Mouse (Mus musculus) lung, postnatal 4 days (tissue): ENCODE results near the gene Tmtc4.

ENCODE experiments used
- DNase-seq, 2 experiments: peaks; one replicate each; pipeline ENCODE4 v3.0.0; 2021

The Tmtc4 gene

GRCm38 (mm10) chr14:122901177-122901576, 82.7 kb downstream of the Tmtc4 start:
- no peak for DNase-seq

- DNase-seq: no peak
These were observed 83.2 kb downstream of the Tmtc4 start for GRCm38 (mm10) chr14:122900679-122901078.

- no peak for DNase-seq
These were observed 85.3 kb downstream of the Tmtc4 start for GRCm38 (mm10) chr14:122898550-122898949.

- no peak for DNase-seq
These were observed 87.7 kb downstream of the Tmtc4 start for GRCm38 (mm10) chr14:122896106-122896505.

GRCm38 (mm10) chr14:122891470-122891968, 92.3 kb downstream of the Tmtc4 start:
- no peak for DNase-seq

- DNase-seq: no peak
These were observed 95.4 kb downstream of the Tmtc4 start for GRCm38 (mm10) chr14:122888480-122888872.

GRCm38 (mm10) chr14:122887702-122888479, 95.9 kb downstream of the Tmtc4 start:
- DNase-seq: no peak

GRCm38 (mm10) chr14:122887278-122887677, 96.6 kb downstream of the Tmtc4 start:
- no peak for DNase-seq

- no peak for DNase-seq
These were observed 97.9 kb downstream of the Tmtc4 start for GRCm38 (mm10) chr14:122885893-122886292.

GRCm38 (mm10) chr14:122883821-122884584, 99.8 kb downstream of the Tmtc4 start:
- peak in 1 of 2 experiments; percentile 14 for DNase-seq

GRCm38 (mm10) chr14:122883410-122883806, 100.4 kb downstream of the Tmtc4 start:
- DNase-seq: no peak

GRCm38 (mm10) chr14:122882795-122883409, 100.9 kb downstream of the Tmtc4 start:
- DNase-seq: no peak

- DNase-seq: no peak
These were observed 101.6 kb downstream of the Tmtc4 start for GRCm38 (mm10) chr14:122882201-122882639.

GRCm38 (mm10) chr14:122881699-122882098, 102.1 kb downstream of the Tmtc4 start:
- no peak for DNase-seq

GRCm38 (mm10) chr14:122880291-122880690, 103.5 kb downstream of the Tmtc4 start:
- no peak for DNase-seq

- no peak for DNase-seq
These were observed 106.0 kb downstream of the Tmtc4 start for GRCm38 (mm10) chr14:122877787-122878186.

- DNase-seq: no peak
These were observed 107.1 kb downstream of the Tmtc4 start for GRCm38 (mm10) chr14:122876723-122877122.

GRCm38 (mm10) chr14:122876163-122876562, 107.7 kb downstream of the Tmtc4 start:
- DNase-seq: peak; percentile 68 to 75

- DNase-seq: no peak
These were observed 108.2 kb downstream of the Tmtc4 start for GRCm38 (mm10) chr14:122875636-122876035.

GRCm38 (mm10) chr14:122875056-122875455, 108.8 kb downstream of the Tmtc4 start:
- DNase-seq: no peak

GRCm38 (mm10) chr14:122872612-122873011, 111.2 kb downstream of the Tmtc4 start:
- DNase-seq: no peak

GRCm38 (mm10) chr14:122871841-122872580, 111.8 kb downstream of the Tmtc4 start:
- DNase-seq: no peak

GRCm38 (mm10) chr14:122869831-122870230, 114.0 kb downstream of the Tmtc4 start:
- no peak for DNase-seq
